Mouse (Mus musculus) stomach, embryonic 14.5 days (tissue): ENCODE measurements around the gene Bicdl2. TPM values are rescaled to one million over a fixed set of nuclear protein-coding genes. Genes with fewer than 3 reads are reported as not detected.

Source experiments
- ATAC-seq: fragments of 200-750 bp; cut with Nextera tagmentation; 2 replicates; pipeline ENCODE4 v1.8.0; 2017; ENCODE audit warnings: low read depth, moderate TSS enrichment; ENCODE audit not compliant: insufficient number of reproducible peaks, insufficient read depth, low FRiP score
- H3K27ac ChIP-seq: fragments of 300-500 bp; sonication (generic); 2 replicates; pipeline ENCODE4 v1.5.1; 2014; ENCODE audit warnings: mild to moderate bottlenecking, low read length, moderate library complexity, mixed read lengths
- H3K27me3 ChIP-seq: fragments of 300-500 bp; sonication (generic); 2 replicates; pipeline ENCODE4 v1.6.1; 2014; ENCODE audit warnings: low read length, control low read depth, mixed read lengths; ENCODE audit not compliant: control insufficient read depth, insufficient read depth
- H3K36me3 ChIP-seq: fragments of 300-500 bp; sonication (generic); 2 replicates; pipeline ENCODE4 v1.6.1; 2014; ENCODE audit warnings: mild to moderate bottlenecking, control low read depth, low read length, moderate library complexity, mixed read lengths; ENCODE audit not compliant: control insufficient read depth, insufficient read depth
- H3K4me1 ChIP-seq: fragments of 300-500 bp; sonication (generic); 2 replicates; pipeline ENCODE4 v1.6.1; 2014; ENCODE audit warnings: low read length, control low read depth, mixed read lengths; ENCODE audit not compliant: control insufficient read depth, insufficient read depth
- H3K4me2 ChIP-seq: fragments of 300-500 bp; sonication (generic); replicated peaks from 2 replicates; pipeline ENCODE4 v1.6.1; 2014; ENCODE audit warnings: low read depth, low read length, control low read depth
- H3K4me3 ChIP-seq: fragments of 300-500 bp; sonication (generic); 2 replicates; pipeline ENCODE4 v1.5.1; 2014; ENCODE audit warnings: low read depth, low read length, control low read depth
- H3K9ac ChIP-seq: fragments of 300-500 bp; sonication (generic); replicated peaks from 2 replicates; pipeline ENCODE4 v1.6.1; 2014; ENCODE audit warnings: low read depth, mild to moderate bottlenecking, control low read depth, low read length, moderate library complexity, mixed read lengths
- H3K9me3 ChIP-seq: fragments of 300-500 bp; sonication (generic); 2 replicates; pipeline ENCODE4 v1.6.1; 2016; ENCODE audit warnings: low read depth, low read length, control low read depth; ENCODE audit not compliant: control insufficient read depth
- WGBS: fragments of 180-500 bp; shearing (Covaris S2); extraction: QIAGEN DNeasy Blood & Tissue Kit; methylation state at CpG from one replicate; pipeline ENCODE4 v1.1.7; 2014; 5-methylcytosine and 5-hydroxymethylcytosine counted together
- polyA plus RNA-seq: library from polyadenylated mRNA; unstranded; fragments of >200 nt; fragmentation: Nextera tagmentation; extraction: Ambion mirVana; gene quantifications from 2 replicates; pipeline ENCODE4 v1.2.1, GENCODE M21; 2014

Bicdl2 gene
- polyA plus RNA-seq, result 2.4 and 3.1 TPM in 2 replicates

GRCm38 (mm10) chr17:23660117-23660875 lies at the start of gene Bicdl2:
Gene Bicdl2, plus strand, starts transcription at chr17:23660506.
- Histone ChIP-seq H3K4me3 (peak within 1 kb of the TSS; percentile 26), H3K27me3 (peaks cover 18% of the 10 kb centered on the region), H3K9ac (0 out of 2 replicates have a peak within 1 kb of the TSS, but pooled peaks have one; percentile 3), H3K27ac (no peak within 1 kb of the TSS), H3K4me1 (no peaks in the 10 kb centered on the region), H3K4me2 (peak within 1 kb of the TSS; percentile 52), H3K9me3 (no peaks in the 10 kb centered on the region), H3K36me3 (no peaks in the 10 kb centered on the region)
- 7% methylated on average over 27 of the region's 27 CpGs for WGBS
- ATAC-seq, result peak; percentile 47

- Histone ChIP-seq H3K4me2 (no peak overlapping the region), H3K9ac (no peak overlapping the region), H3K27ac (no peak overlapping the region), H3K9me3 (no peaks in the 10 kb centered on the region), H3K4me3 (no peak overlapping the region), H3K4me1 (no peaks in the 10 kb centered on the region), H3K27me3 (no peaks in the 10 kb centered on the region), H3K36me3 (no peaks in the 10 kb centered on the region)
- no peak for ATAC-seq
- WGBS, result 30% methylated on average over 9 of the region's 9 CpGs
Observed at GRCm38 (mm10) chr17:23617087-23617486, 43.2 kb upstream of the Bicdl2 start.

- Histone ChIP-seq H3K4me3 (no peak overlapping the region), H3K27me3 (no peaks in the 10 kb centered on the region), H3K4me2 (no peak overlapping the region), H3K9me3 (no peaks in the 10 kb centered on the region), H3K9ac (no peak overlapping the region), H3K27ac (no peak overlapping the region), H3K36me3 (no peaks in the 10 kb centered on the region), H3K4me1 (no peaks in the 10 kb centered on the region)
- WGBS, result 63% methylated on average over 7 of the region's 7 CpGs
- no peak for ATAC-seq
Observed at GRCm38 (mm10) chr17:23620351-23620750, 40.0 kb upstream of the Bicdl2 start.

- WGBS, result 43% methylated on average over 7 of the region's 7 CpGs
- no peak overlapping the region for H3K4me2 ChIP-seq
- H3K27ac ChIP-seq, result no peak overlapping the region
- H3K4me1 ChIP-seq, result no peaks in the 10 kb centered on the region
- no peaks in the 10 kb centered on the region for H3K9me3 ChIP-seq
- no peak for ATAC-seq
- H3K36me3 ChIP-seq, result no peaks in the 10 kb centered on the region
- no peaks in the 10 kb centered on the region for H3K27me3 ChIP-seq
- H3K4me3 ChIP-seq, result no peak overlapping the region
- H3K9ac ChIP-seq, result no peak overlapping the region
Observed at GRCm38 (mm10) chr17:23627813-23628212, 32.5 kb upstream of the Bicdl2 start.

- H3K27me3 ChIP-seq, result no peaks in the 10 kb centered on the region
- no peaks in the 10 kb centered on the region for H3K36me3 ChIP-seq
- ATAC-seq, result peak; percentile 88
- 15% methylated on average over 22 of the region's 22 CpGs for WGBS
- H3K4me3 ChIP-seq, result peak overlapping the region; percentile 13; the same call in 1 of the 2 replicates
- H3K27ac ChIP-seq, result no peak overlapping the region
- H3K4me2 ChIP-seq, result peak overlapping the region; percentile 43
- no peak overlapping the region for H3K9ac ChIP-seq
- no peaks in the 10 kb centered on the region for H3K4me1 ChIP-seq
- H3K9me3 ChIP-seq, result no peaks in the 10 kb centered on the region
Observed at GRCm38 (mm10) chr17:23630195-23631020, 29.9 kb upstream of the Bicdl2 start.

- Histone ChIP-seq H3K4me1 (no peaks in the 10 kb centered on the region), H3K4me3 (no peak overlapping the region), H3K27ac (no peak overlapping the region), H3K27me3 (no peaks in the 10 kb centered on the region), H3K4me2 (no peak overlapping the region), H3K9me3 (no peaks in the 10 kb centered on the region), H3K36me3 (no peaks in the 10 kb centered on the region), H3K9ac (no peak overlapping the region)
- ATAC-seq, result no peak
- WGBS, result 85% methylated on average over 8 of the region's 8 CpGs
Observed at GRCm38 (mm10) chr17:23631241-23631640, 29.1 kb upstream of the Bicdl2 start.

GRCm38 (mm10) chr17:23644613-23645495 lies 15.5 kb upstream of the Bicdl2 start, which contains the start of gene Mmp25:
Gene Mmp25, minus strand, starts transcription at chr17:23645277.
- under 1% methylated on average over 58 of the region's 58 CpGs for WGBS
- Histone ChIP-seq H3K9me3 (no peaks in the 10 kb centered on the region), H3K36me3 (no peaks in the 10 kb centered on the region), H3K4me1 (no peaks in the 10 kb centered on the region), H3K4me2 (peak within 1 kb of the TSS; percentile 89), H3K9ac (peak within 1 kb of the TSS; percentile 30), H3K27me3 (no peaks in the 10 kb centered on the region), H3K4me3 (peak within 1 kb of the TSS; percentile 40), H3K27ac (no peak within 1 kb of the TSS)
- peak; percentile 38; the same call in 1 of the 2 replicates for ATAC-seq

GRCm38 (mm10) chr17:23645894-23646293 lies 14.4 kb upstream of the Bicdl2 start:
- Histone ChIP-seq H3K9ac (no peak overlapping the region), H3K9me3 (no peaks in the 10 kb centered on the region), H3K36me3 (no peaks in the 10 kb centered on the region), H3K4me2 (no peak overlapping the region), H3K27me3 (no peaks in the 10 kb centered on the region), H3K4me3 (no peak overlapping the region), H3K27ac (no peak overlapping the region), H3K4me1 (no peaks in the 10 kb centered on the region)
- 40% methylated on average over 10 of the region's 10 CpGs for WGBS
- ATAC-seq, result no peak
